17 mouse cellular contexts compared by ENCODE assay signal in genomic region chr1:76873207-76873606, GRCm38 (mm10).
DNase-seq lines count a peak whose midpoint lies in the region; ATAC-seq lines count a peak whose summit lies in the region.
"Had no signal": no experiment of that assay in that cellular context is flagged by ENCODE, and none has a peak within 500 bp of the region (broad histone marks: within the 10 kb centered on the region; RNA-seq: fewer than 3 reads in every experiment).

No protein-coding gene starts in this region.

- no peak overlapping the region for H3K9ac ChIP-seq in liver, embryonic 11.5 days (ENCODE audit: low read depth, low read length)
- H3K9ac ChIP-seq: forebrain, embryonic 15.5 days; hindbrain, embryonic 15.5 days; liver, embryonic 15.5 days; neural tube, embryonic 12.5 days had no signal

- no peaks in the 10 kb centered on the region for H3K27me3 ChIP-seq in liver, embryonic 11.5 days (replicated peaks; ENCODE audit: control insufficient read depth, insufficient read depth, low read length)
- H3K27me3 ChIP-seq: forebrain, embryonic 15.5 days; hindbrain, embryonic 15.5 days; liver, embryonic 15.5 days; neural tube, embryonic 12.5 days had no signal

- no peak overlapping the region for H3K27ac ChIP-seq in liver, embryonic 11.5 days (ENCODE audit: low read depth, low read length)
- H3K27ac ChIP-seq: forebrain, embryonic 15.5 days; hindbrain, embryonic 15.5 days; liver, embryonic 15.5 days; neural tube, embryonic 12.5 days had no signal

- DNase-seq in left cerebral cortex, adult 11 months (ENCODE audit: low spot score) = peak; percentile 45
- no peak for DNase-seq in left cerebral cortex, postnatal 4 days
- DNase-seq in layer of hippocampus, adult 11-12 months (ENCODE audit: low spot score) = peak; percentile 74
- DNase-seq in layer of hippocampus, postnatal 36 days = peak; percentile 23 to 61
- DNase-seq in right cerebral cortex, postnatal 36 days (ENCODE audit: low spot score in 2 of 2) = peak; percentile 48 to 74
- no peak for DNase-seq in adrenal gland, postnatal 10 days
- DNase-seq in liver, embryonic 11.5 days (ENCODE audit: low spot score) = no peak
- DNase-seq: adrenal gland, adult 8-10 months; cerebellum, adult 9-10 months; embryo, embryonic 11 days; gastrocnemius, postnatal 25 days had no signal

- intact Hi-C loops in left cerebral cortex, postnatal 4 days (cut with DNase I) = no loop called here

- no peak overlapping the region for H3K4me3 ChIP-seq in liver, embryonic 11.5 days (ENCODE audit: low read depth, low read length)
- H3K4me3 ChIP-seq: forebrain, embryonic 15.5 days; hindbrain, embryonic 15.5 days; liver, embryonic 15.5 days; neural tube, embryonic 12.5 days had no signal

- WGBS in liver, embryonic 11.5 days = 87% methylated on average over 4 of the region's 4 CpGs

- no peaks in the 10 kb centered on the region for H3K9me3 ChIP-seq in liver, embryonic 11.5 days (ENCODE audit: control insufficient read depth, low read length)
- H3K9me3 ChIP-seq: forebrain, embryonic 15.5 days; hindbrain, embryonic 15.5 days; liver, embryonic 15.5 days; neural tube, embryonic 12.5 days had no signal

- H3K36me3 ChIP-seq in liver, embryonic 11.5 days (ENCODE audit: control insufficient read depth, insufficient read depth, low read length) = no peaks in the 10 kb centered on the region
- H3K36me3 ChIP-seq: forebrain, embryonic 15.5 days; G1E; hindbrain, embryonic 15.5 days; liver, embryonic 15.5 days; neural tube, embryonic 12.5 days had no signal

- H3K4me1 ChIP-seq in liver, embryonic 11.5 days (replicated peaks; ENCODE audit: control insufficient read depth, insufficient read depth, low read length) = no peaks in the 10 kb centered on the region
- H3K4me1 ChIP-seq: forebrain, embryonic 15.5 days; hindbrain, embryonic 15.5 days; liver, embryonic 15.5 days; neural tube, embryonic 12.5 days had no signal

- H3K4me2 ChIP-seq in liver, embryonic 11.5 days = no peak overlapping the region
- H3K4me2 ChIP-seq: forebrain, embryonic 15.5 days; hindbrain, embryonic 15.5 days; liver, embryonic 15.5 days; neural tube, embryonic 12.5 days had no signal

- ATAC-seq in liver, embryonic 11.5 days (replicated peaks; ENCODE audit: low FRiP score) = no peak
- ATAC-seq: forebrain, embryonic 15.5 days; intestine, postnatal 0 days had no signal

Comparison
In these comparisons a context has a peak if more than half of its experiments do, and no peak if none do; other contexts are left out.
1. DNase-seq: peak in left cerebral cortex, adult 11 months (single experiment), layer of hippocampus, adult 11-12 months (single experiment), layer of hippocampus, postnatal 36 days (2 of 2) and right cerebral cortex, postnatal 36 days (2 of 2); none in left cerebral cortex, postnatal 4 days (single experiment), adrenal gland, postnatal 10 days (single experiment) and liver, embryonic 11.5 days (single experiment).